Mouse (Mus musculus): ENCODE results near the gene Krtcap2.

Gene Krtcap2

DNA sequence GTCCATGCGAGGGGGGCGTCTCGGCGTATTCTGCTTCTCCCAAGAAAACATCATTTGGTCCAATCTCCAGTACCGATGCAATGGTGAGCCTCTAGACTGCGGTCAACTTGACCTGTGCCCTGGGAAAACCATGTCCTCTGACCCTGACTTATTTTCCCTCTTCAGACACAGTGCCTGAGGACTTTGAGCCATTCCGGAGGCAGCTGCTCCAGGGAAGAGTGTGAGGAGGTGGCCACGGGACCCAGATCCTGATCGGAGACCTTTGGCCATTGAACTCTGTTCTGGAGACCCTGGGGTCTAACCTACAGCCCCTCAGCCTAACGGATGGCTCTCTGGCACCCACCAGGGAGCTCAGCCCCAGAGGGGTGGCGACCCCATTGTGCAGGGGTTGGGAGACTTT lies 19.4 kb upstream of the Krtcap2 start:
- no peak for DNase-seq

DNA sequence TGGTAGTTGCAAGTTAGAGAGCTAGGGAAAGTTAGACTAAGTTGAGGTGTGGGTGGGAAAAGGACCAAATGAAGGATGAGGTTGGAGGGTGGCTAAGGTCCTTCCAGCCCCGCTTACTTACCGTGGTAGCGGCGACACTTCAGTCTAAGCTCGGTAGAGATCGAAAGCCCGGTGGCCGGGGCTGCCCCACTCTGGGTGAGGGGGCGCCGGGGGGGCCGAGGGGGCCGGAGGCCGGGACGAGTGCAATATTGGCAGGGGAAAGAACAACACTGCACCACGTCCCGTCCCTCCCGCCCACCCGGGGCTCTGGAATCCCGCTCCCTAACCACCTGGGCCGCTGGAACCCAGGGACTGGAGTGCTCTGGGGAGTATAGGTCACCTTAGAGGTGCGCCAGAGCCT lies 18.9 kb upstream of the Krtcap2 start, which contains the start of gene Mtx1:
Gene Mtx1, minus strand, starts transcription at position 189 of the 400 bp plus-strand sequence.
- no peak for DNase-seq

GRCm38 (mm10) chr3:89227307-89228179 lies 18.2 kb upstream of the Krtcap2 start:
- DNase-seq = peak; percentile 32 to 53

GRCm38 (mm10) chr3:89228180-89228549 lies 17.6 kb upstream of the Krtcap2 start:
- peak; percentile 58 to 71 for DNase-seq

DNA sequence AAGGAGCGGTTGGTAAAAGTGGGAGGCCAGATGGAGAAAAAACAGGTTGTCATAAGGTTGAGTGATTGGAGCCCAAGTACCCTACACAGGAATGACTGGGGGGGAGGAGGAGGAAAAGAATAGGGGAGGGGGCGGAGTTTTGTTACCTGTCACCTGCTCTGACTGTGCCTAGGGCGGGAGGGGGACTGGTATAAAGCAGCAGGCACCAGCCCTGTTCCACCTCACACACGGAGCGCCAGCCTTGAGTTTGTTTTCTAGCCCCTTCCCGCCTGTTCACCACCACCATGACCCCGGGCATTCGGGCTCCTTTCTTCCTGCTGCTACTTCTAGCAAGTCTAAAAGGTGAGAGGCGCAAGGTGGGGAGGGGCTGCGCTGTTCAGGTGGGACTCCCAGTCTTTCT lies 16.9 kb upstream of the Krtcap2 start, which contains the start of gene Muc1:
Gene Muc1, plus strand, starts transcription at position 222 of the 400 bp plus-strand sequence.
- DNase-seq = no peak

DNA sequence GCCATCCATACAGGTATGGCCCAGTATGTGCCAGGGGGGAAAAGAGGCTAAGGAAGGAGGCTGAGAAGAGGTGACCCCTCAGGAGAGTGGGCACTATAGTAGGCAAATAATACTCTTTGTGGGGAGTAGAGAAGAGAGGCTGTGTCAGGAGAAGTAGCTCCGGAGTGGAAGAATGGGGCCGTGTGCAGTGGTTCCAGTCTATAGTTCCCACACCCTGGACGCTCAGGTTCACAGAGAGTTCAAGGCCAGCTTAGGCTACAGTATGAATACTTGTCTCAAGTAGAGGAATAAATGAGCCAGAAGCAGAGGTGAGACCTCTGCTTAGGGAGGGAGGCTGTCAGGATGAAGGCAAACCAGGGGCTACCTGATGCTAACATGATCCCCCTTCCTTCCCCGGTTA lies 16.5 kb upstream of the Krtcap2 start:
- DNase-seq = no peak

GRCm38 (mm10) chr3:89230561-89230960 lies 15.2 kb upstream of the Krtcap2 start:
- no peak for DNase-seq

DNA sequence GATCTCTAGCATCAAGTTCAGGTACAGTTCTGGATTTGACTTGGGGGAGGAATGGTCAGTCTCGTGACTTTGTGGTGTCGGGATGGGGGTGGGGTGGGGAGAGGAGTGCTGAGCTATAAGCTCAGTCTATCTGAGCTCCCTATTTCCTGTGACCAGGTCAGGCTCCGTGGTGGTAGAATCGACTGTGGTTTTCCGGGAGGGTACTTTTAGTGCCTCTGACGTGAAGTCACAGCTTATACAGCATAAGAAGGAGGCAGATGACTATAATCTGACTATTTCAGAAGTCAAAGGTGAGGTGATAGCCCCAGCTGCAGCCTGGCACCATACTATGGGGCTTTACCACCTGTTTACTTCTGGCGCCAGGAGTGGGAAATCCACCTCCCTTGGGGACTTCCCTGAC lies 14.4 kb upstream of the Krtcap2 start:
- no peak for DNase-seq

- no peak for DNase-seq
These were observed 13.9 kb upstream of the Krtcap2 start for GRCm38 (mm10) chr3:89231772-89232275.

DNA sequence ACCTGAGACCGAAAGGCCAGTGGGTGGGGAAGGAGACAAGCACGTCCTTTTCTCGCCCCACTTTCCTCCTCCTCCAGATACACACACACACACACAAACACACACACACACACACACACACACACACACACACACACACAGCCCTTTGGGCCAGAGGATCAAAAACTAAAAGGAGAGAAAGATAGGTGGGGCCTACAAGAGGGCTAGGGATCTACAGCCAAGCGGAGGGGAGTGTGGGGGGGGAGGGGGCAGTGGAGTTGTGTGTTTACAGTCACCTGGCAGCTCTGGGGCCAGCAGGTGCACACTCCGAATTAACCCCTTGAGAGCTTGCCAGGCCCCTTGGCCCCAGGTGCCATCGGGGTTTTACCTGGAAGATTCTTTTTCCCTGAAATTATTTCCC lies 13.2 kb upstream of the Krtcap2 start:
- DNase-seq = no peak

GRCm38 (mm10) chr3:89233562-89234110 lies 12.1 kb upstream of the Krtcap2 start:
- no peak for DNase-seq

DNA sequence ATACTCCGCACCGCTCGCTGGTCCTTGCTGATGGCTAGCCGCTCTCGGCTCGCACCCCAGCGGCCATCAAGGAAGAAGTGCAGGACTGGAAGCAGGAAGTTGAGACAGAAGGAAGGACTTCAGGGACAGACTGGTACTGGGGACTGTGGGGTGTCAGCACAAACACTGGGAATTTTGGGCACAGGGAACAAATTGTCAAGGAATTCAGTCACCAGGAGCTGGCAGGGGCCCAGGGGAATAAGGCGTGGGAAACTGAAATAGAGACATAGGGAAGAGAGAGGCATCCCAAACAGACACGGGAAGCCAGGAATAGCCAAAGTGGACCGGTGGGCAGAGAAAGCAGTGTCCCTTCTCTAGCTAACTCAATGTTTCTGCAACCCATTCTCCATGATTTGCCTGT lies 9.2 kb upstream of the Krtcap2 start:
- no peak for DNase-seq

- DNase-seq = no peak
These were observed 8.1 kb upstream of the Krtcap2 start for GRCm38 (mm10) chr3:89237682-89238081.

GRCm38 (mm10) chr3:89238494-89238893 lies 7.3 kb upstream of the Krtcap2 start:
- DNase-seq = no peak

- DNase-seq = no peak
These were observed 3.4 kb upstream of the Krtcap2 start for GRCm38 (mm10) chr3:89242331-89242895.

- peak; percentile 67 to 77 for DNase-seq
These were observed 2.2 kb upstream of the Krtcap2 start for GRCm38 (mm10) chr3:89243609-89244008.

- DNase-seq = no peak
These were observed 1.4 kb upstream of the Krtcap2 start for GRCm38 (mm10) chr3:89244158-89244981.

DNA sequence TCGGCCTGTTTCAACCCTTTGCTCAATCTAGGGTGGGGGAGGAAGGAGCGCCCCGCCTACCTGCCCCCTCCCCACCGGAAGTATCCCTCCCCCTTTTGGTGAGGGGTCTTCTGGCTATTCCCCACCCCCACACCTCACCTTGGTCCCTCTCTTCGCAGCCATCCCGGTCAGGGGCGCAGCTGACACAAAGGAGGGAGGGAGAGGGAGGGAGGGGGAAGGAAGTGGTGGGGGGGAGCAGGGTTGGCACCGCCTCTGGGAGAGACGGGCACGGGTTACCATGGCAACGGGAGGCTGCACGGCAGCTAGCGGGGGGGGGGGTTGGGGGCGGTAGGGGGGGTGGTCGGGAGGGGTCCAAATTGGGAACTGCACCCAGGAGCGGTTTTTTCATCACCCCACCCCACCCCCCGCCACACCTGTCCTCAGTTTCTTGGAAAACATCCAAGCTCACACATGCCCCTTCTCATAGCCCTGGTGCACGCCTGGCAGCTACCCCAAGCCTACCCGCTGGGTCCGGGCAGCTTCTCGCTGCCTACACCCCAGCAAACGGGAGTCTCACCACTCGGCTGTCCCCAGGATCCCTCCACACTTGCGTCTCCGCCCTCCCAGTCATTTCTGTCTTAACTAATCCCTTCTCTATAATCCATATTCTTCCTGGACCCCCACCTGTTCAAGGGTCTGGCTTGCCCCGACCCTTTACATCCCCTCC lies 631 bp upstream of the Krtcap2 start:
- peak; percentile 32 to 56 for DNase-seq

DNA sequence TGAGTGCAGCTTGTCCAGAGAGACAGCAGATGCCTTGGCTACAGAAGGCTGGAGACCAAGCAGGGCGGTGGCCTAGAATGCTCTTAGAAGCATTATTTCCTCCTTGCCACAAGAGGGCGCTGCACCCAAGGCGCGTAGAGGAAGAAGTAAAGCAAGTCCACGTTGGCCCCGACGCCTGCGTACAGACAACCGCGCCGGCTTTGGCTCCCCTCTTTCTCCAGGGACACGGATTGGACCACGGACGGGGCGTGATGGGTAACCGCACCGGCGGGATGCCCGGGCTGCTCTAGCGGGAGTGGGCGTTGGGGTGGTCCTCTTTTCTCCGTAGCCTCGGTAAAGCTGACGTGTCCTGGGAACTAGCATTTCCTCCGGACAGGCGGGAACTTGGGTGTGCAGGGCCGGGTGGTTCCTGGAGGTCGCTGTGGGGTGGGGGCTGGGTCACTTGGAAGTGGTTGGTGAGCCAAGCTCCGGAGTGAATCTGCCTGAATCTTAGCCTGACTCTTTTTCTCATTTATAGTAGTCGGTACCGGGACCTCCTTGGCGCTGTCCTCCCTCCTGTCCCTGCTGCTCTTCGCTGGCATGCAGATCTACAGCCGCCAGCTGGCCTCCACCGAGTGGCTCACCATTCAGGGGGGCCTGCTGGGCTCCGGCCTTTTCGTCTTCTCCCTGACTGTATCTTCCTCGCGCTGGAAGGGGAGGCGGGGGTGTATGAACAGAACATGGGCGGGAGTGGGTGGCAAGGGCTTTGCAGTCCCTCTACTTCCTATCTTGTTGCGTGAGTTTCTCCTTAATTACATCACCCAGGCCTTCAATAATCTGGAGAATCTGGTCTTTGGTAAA lies 715 bp downstream of the Krtcap2 start, which contains the start of gene Trim46:
Gene Trim46, minus strand, starts transcription at position 49 of the 840 bp plus-strand sequence.
- peak; percentile 73 to 75 for DNase-seq

- no peak for DNase-seq
These were observed 1.7 kb downstream of the Krtcap2 start for GRCm38 (mm10) chr3:89247466-89247865.

GRCm38 (mm10) chr3:89250435-89251040 lies 4.8 kb downstream of the Krtcap2 start:
- DNase-seq = peak; percentile 41 to 56

All from thymus, adult 18-20 months (tissue).